Mouse (Mus musculus): Measurements from ENCODE around the gene Prpf4. TPM values are rescaled to one million over a fixed set of nuclear protein-coding genes. Genes with fewer than 3 reads are reported as not detected.

Prpf4 gene
- polyA plus RNA-seq, 1 experiment from 2014 or later: 20.7 TPM

GRCm38 (mm10) chr4:62398956-62399355, 9.6 kb upstream of the Prpf4 start:
- WGBS: 86% methylated on average over 3 of the region's 3 CpGs
- Histone ChIP-seq H3K36me3 (ENCODE audit: control insufficient read depth, insufficient read depth, low read length) (peaks cover 68% of the 10 kb centered on the region), H3K4me3 (ENCODE audit: low read length) (no peak overlapping the region), H3K9me3 (ENCODE audit: control insufficient read depth, low read length) (no peaks in the 10 kb centered on the region), H3K27ac (ENCODE audit: low read length) (no peak overlapping the region), H3K9ac (ENCODE audit: low read length) (no peak overlapping the region), H3K4me1 (replicated peaks; ENCODE audit: control insufficient read depth, insufficient read depth, low read length) (no peaks in the 10 kb centered on the region), H3K27me3 (ENCODE audit: control insufficient read depth, insufficient read depth, low read depth, low read length) (no peaks in the 10 kb centered on the region), H3K4me2 (ENCODE audit: low read depth, low read length) (no peak overlapping the region)
- ATAC-seq (ENCODE audit: low read depth): no peak

GRCm38 (mm10) chr4:62406133-62406532, 2.5 kb upstream of the Prpf4 start:
- H3K27ac ChIP-seq (ENCODE audit: low read length): no peak overlapping the region
- H3K27me3 ChIP-seq (ENCODE audit: control insufficient read depth, insufficient read depth, low read depth, low read length): no peaks in the 10 kb centered on the region
- H3K36me3 ChIP-seq (ENCODE audit: control insufficient read depth, insufficient read depth, low read length): peaks cover 17% of the 10 kb centered on the region
- H3K9ac ChIP-seq (ENCODE audit: low read length): no peak overlapping the region
- no peak overlapping the region for H3K4me3 ChIP-seq (ENCODE audit: low read length)
- H3K9me3 ChIP-seq (ENCODE audit: control insufficient read depth, low read length): no peaks in the 10 kb centered on the region
- no peak overlapping the region for H3K4me2 ChIP-seq (ENCODE audit: low read depth, low read length)
- H3K4me1 ChIP-seq (replicated peaks; ENCODE audit: control insufficient read depth, insufficient read depth, low read length): peaks cover 12% of the 10 kb centered on the region
- no peak for ATAC-seq (ENCODE audit: low read depth)
- WGBS: 85% methylated on average over 4 of the region's 4 CpGs

GRCm38 (mm10) chr4:62407730-62408582, 641 bp upstream of the Prpf4 start:
- Histone ChIP-seq H3K27me3 (ENCODE audit: control insufficient read depth, insufficient read depth, low read depth, low read length) (no peaks in the 10 kb centered on the region), H3K4me1 (replicated peaks; ENCODE audit: control insufficient read depth, insufficient read depth, low read length) (peaks cover 12% of the 10 kb centered on the region), H3K4me2 (ENCODE audit: low read depth, low read length) (peak overlapping the region; percentile 60), H3K4me3 (ENCODE audit: low read length) (peak overlapping the region; percentile 97), H3K9me3 (ENCODE audit: control insufficient read depth, low read length) (no peaks in the 10 kb centered on the region), H3K36me3 (ENCODE audit: control insufficient read depth, insufficient read depth, low read length) (peaks cover 19% of the 10 kb centered on the region), H3K9ac (ENCODE audit: low read length) (peak overlapping the region; percentile 83), H3K27ac (ENCODE audit: low read length) (peak overlapping the region; percentile 85)
- under 1% methylated on average over 35 of the region's 35 CpGs for WGBS
- ATAC-seq (ENCODE audit: low read depth): peak; percentile 50

- no peaks in the 10 kb centered on the region for H3K9me3 ChIP-seq (ENCODE audit: control insufficient read depth, low read length)
- H3K4me2 ChIP-seq (ENCODE audit: low read depth, low read length): peak overlapping the region; percentile 60
- peak overlapping the region; percentile 90 for H3K27ac ChIP-seq (ENCODE audit: low read length)
- H3K4me1 ChIP-seq (replicated peaks; ENCODE audit: control insufficient read depth, insufficient read depth, low read length): peaks cover 12% of the 10 kb centered on the region
- H3K4me3 ChIP-seq (ENCODE audit: low read length): peak overlapping the region; percentile 97
- ATAC-seq (ENCODE audit: low read depth): no peak
- 12% methylated on average over 6 of the region's 6 CpGs for WGBS
- H3K36me3 ChIP-seq (ENCODE audit: control insufficient read depth, insufficient read depth, low read length): peaks cover 28% of the 10 kb centered on the region
- H3K27me3 ChIP-seq (ENCODE audit: control insufficient read depth, insufficient read depth, low read depth, low read length): no peaks in the 10 kb centered on the region
- peak overlapping the region; percentile 98 for H3K9ac ChIP-seq (ENCODE audit: low read length)
These were observed 1.0 kb downstream of the Prpf4 start for GRCm38 (mm10) chr4:62409615-62410014.

GRCm38 (mm10) chr4:62410325-62410724, 1.7 kb downstream of the Prpf4 start:
- no peak overlapping the region for H3K27ac ChIP-seq (ENCODE audit: low read length)
- no peak for ATAC-seq (ENCODE audit: low read depth)
- peaks cover 34% of the 10 kb centered on the region for H3K36me3 ChIP-seq (ENCODE audit: control insufficient read depth, insufficient read depth, low read length)
- H3K9me3 ChIP-seq (ENCODE audit: control insufficient read depth, low read length): no peaks in the 10 kb centered on the region
- WGBS: 81% methylated on average over 2 of the region's 2 CpGs
- peaks cover 12% of the 10 kb centered on the region for H3K4me1 ChIP-seq (replicated peaks; ENCODE audit: control insufficient read depth, insufficient read depth, low read length)
- peak overlapping the region; percentile 60 for H3K4me2 ChIP-seq (ENCODE audit: low read depth, low read length)
- no peaks in the 10 kb centered on the region for H3K27me3 ChIP-seq (ENCODE audit: control insufficient read depth, insufficient read depth, low read depth, low read length)
- H3K4me3 ChIP-seq (ENCODE audit: low read length): peak overlapping the region; percentile 97
- H3K9ac ChIP-seq (ENCODE audit: low read length): peak overlapping the region; percentile 3; the same call in 1 of the 2 replicates

- H3K27ac ChIP-seq (ENCODE audit: low read length): no peak overlapping the region
- H3K4me1 ChIP-seq (replicated peaks; ENCODE audit: control insufficient read depth, insufficient read depth, low read length): peaks cover 12% of the 10 kb centered on the region
- 90% methylated on average over 10 of the region's 10 CpGs for WGBS
- no peak overlapping the region for H3K9ac ChIP-seq (ENCODE audit: low read length)
- no peaks in the 10 kb centered on the region for H3K9me3 ChIP-seq (ENCODE audit: control insufficient read depth, low read length)
- ATAC-seq (ENCODE audit: low read depth): no peak
- H3K4me3 ChIP-seq (ENCODE audit: low read length): no peak overlapping the region
- peaks cover 45% of the 10 kb centered on the region for H3K36me3 ChIP-seq (ENCODE audit: control insufficient read depth, insufficient read depth, low read length)
- H3K27me3 ChIP-seq (ENCODE audit: control insufficient read depth, insufficient read depth, low read depth, low read length): no peaks in the 10 kb centered on the region
- no peak overlapping the region for H3K4me2 ChIP-seq (ENCODE audit: low read depth, low read length)
These were observed 3.0 kb downstream of the Prpf4 start for GRCm38 (mm10) chr4:62411606-62412005.

GRCm38 (mm10) chr4:62418448-62418847, 9.9 kb downstream of the Prpf4 start:
- 90% methylated on average over 8 of the region's 8 CpGs for WGBS
- no peak overlapping the region for H3K27ac ChIP-seq (ENCODE audit: low read length)
- no peak overlapping the region for H3K4me2 ChIP-seq (ENCODE audit: low read depth, low read length)
- H3K4me3 ChIP-seq (ENCODE audit: low read length): no peak overlapping the region
- H3K9ac ChIP-seq (ENCODE audit: low read length): no peak overlapping the region
- no peaks in the 10 kb centered on the region for H3K4me1 ChIP-seq (replicated peaks; ENCODE audit: control insufficient read depth, insufficient read depth, low read length)
- no peak for ATAC-seq (ENCODE audit: low read depth)
- H3K36me3 ChIP-seq (ENCODE audit: control insufficient read depth, insufficient read depth, low read length): peaks cover 74% of the 10 kb centered on the region
- no peaks in the 10 kb centered on the region for H3K9me3 ChIP-seq (ENCODE audit: control insufficient read depth, low read length)
- no peaks in the 10 kb centered on the region for H3K27me3 ChIP-seq (ENCODE audit: control insufficient read depth, insufficient read depth, low read depth, low read length)

- H3K9me3 ChIP-seq (ENCODE audit: control insufficient read depth, low read length): no peaks in the 10 kb centered on the region
- H3K4me3 ChIP-seq (ENCODE audit: low read length): no peak overlapping the region
- H3K36me3 ChIP-seq (ENCODE audit: control insufficient read depth, insufficient read depth, low read length): peaks cover 79% of the 10 kb centered on the region
- no peak overlapping the region for H3K27ac ChIP-seq (ENCODE audit: low read length)
- no peak overlapping the region for H3K9ac ChIP-seq (ENCODE audit: low read length)
- no peaks in the 10 kb centered on the region for H3K27me3 ChIP-seq (ENCODE audit: control insufficient read depth, insufficient read depth, low read depth, low read length)
- no peak for ATAC-seq (ENCODE audit: low read depth)
- H3K4me2 ChIP-seq (ENCODE audit: low read depth, low read length): no peak overlapping the region
- H3K4me1 ChIP-seq (replicated peaks; ENCODE audit: control insufficient read depth, insufficient read depth, low read length): no peaks in the 10 kb centered on the region
- 92% methylated on average over 6 of the region's 6 CpGs for WGBS
These were observed 10.5 kb downstream of the Prpf4 start for GRCm38 (mm10) chr4:62419091-62419490.

GRCm38 (mm10) chr4:62425891-62426290, 17.3 kb downstream of the Prpf4 start:
- Histone ChIP-seq H3K36me3 (ENCODE audit: control insufficient read depth, insufficient read depth, low read length) (peaks cover 35% of the 10 kb centered on the region), H3K27me3 (ENCODE audit: control insufficient read depth, insufficient read depth, low read depth, low read length) (no peaks in the 10 kb centered on the region), H3K9me3 (ENCODE audit: control insufficient read depth, low read length) (no peaks in the 10 kb centered on the region), H3K4me2 (ENCODE audit: low read depth, low read length) (no peak overlapping the region), H3K4me3 (ENCODE audit: low read length) (no peak overlapping the region), H3K27ac (ENCODE audit: low read length) (no peak overlapping the region), H3K4me1 (replicated peaks; ENCODE audit: control insufficient read depth, insufficient read depth, low read length) (no peaks in the 10 kb centered on the region), H3K9ac (ENCODE audit: low read length) (no peak overlapping the region)
- 90% methylated on average over 4 of the region's 4 CpGs for WGBS
- ATAC-seq (ENCODE audit: low read depth): no peak

All from lung, embryonic 16.5 days (tissue).